Mouse (Mus musculus): Measurements from ENCODE around the gene Eef1a2. TPM values are rescaled to one million over a fixed set of nuclear protein-coding genes. Genes with fewer than 3 reads are reported as not detected.

Gene Eef1a2
- total and polyA plus RNA-seq, 2 experiments, result 0.74 TPM; not detected in 1

DNA sequence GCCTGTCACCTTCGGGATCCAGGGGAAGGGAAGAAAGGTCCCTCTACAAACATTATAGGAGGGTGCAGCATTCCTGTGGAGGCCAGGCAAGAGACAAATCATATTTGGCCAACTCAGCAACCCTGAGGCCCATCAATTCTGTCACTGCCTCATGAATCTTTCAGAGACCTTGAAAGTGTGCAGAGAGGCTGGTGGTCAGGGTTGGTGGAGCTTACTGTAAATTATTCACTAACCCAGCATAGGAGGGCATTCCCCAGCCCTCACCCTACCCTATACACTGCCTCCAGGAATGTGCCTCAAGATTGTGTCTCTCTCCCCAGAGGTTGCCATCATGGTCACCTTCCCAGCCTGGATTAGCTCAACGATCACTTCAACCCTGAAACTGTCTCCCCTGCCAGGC is 12.1 kb downstream of the Eef1a2 start:
- H3K79me2 ChIP-seq (ENCODE audit: control insufficient read depth, insufficient read depth, low read length), result no peaks in the 10 kb centered on the region
- no peak overlapping the region for H3K4me3 ChIP-seq (ENCODE audit: insufficient read depth, low read depth, low read length)
- H3K36me3 ChIP-seq (ENCODE audit: control insufficient read depth, insufficient read depth, low read length), result no peaks in the 10 kb centered on the region
- H3K27ac ChIP-seq (replicated peaks; ENCODE audit: insufficient read depth, low read depth, low read length), result no peak overlapping the region
- DNase-seq (ENCODE audit: extremely low read depth, low read depth, low spot score), result no peak
- H3K4me1 ChIP-seq (ENCODE audit: control insufficient read depth, insufficient read depth, low read length), result peaks cover 7% of the 10 kb centered on the region
- no peak overlapping the region for H3K9ac ChIP-seq (ENCODE audit: low read depth, low read length)
- no peak for TF ChIP-seq POLR2A (IDR thresholded peaks at IDR 0.05; ENCODE audit: extremely low read depth, insufficient read depth, low read length)
- no peak for TF ChIP-seq CTCF (IDR thresholded peaks at IDR 0.05; ENCODE audit: low read depth, low read length)
- WGBS, result 78% methylated on average over 2 of the region's 2 CpGs
- H3K27me3 ChIP-seq (ENCODE audit: control insufficient read depth, insufficient read depth, low read length), result no peaks in the 10 kb centered on the region

DNA sequence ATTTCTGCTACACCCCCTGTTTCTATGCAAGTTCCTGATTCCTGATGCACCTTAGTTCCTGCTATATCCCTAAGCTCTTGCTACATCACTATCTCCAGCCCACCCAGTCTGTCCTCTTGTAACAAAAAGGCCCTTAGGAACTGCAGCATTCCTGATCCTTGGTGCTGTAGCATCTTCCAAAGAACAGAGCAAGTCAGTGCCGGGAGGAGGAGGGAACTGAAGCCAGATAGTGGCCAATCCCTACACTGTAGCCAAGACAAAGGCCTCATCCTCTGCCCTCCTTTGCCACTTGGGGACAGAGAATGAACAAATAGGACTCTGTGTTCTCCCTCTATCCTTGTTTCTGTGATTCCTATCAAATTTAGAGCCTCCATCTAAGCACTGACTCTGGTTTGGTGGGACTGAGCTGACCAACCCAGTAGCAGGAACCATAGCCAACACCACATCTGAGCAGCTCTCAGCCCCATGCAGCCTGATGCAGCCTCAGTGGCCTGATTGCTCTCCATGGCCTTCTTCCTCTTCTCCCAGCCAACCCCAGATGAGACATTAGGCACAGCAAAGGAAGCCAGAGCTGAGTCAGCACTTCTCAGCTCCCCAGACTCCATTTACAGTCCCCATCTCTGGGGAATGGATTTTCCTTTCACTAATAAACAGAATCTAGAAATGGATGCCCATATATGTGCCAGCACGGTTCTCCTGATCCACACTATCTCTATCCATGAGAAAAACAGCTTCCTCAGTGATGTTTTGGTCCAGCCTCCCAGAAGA is 13.1 kb downstream of the Eef1a2 start:
- Histone ChIP-seq H3K27me3 (ENCODE audit: control insufficient read depth, insufficient read depth, low read length) (no peaks in the 10 kb centered on the region), H3K27ac (replicated peaks; ENCODE audit: insufficient read depth, low read depth, low read length) (no peak overlapping the region), H3K79me2 (ENCODE audit: control insufficient read depth, insufficient read depth, low read length) (no peaks in the 10 kb centered on the region), H3K36me3 (ENCODE audit: control insufficient read depth, insufficient read depth, low read length) (no peaks in the 10 kb centered on the region), H3K4me1 (ENCODE audit: control insufficient read depth, insufficient read depth, low read length) (peaks cover 7% of the 10 kb centered on the region), H3K9ac (ENCODE audit: low read depth, low read length) (no peak overlapping the region), H3K4me3 (ENCODE audit: insufficient read depth, low read depth, low read length) (no peak overlapping the region)
- no peak for DNase-seq (ENCODE audit: extremely low read depth, low read depth, low spot score)
- TF ChIP-seq POLR2A (IDR thresholded peaks at IDR 0.05; ENCODE audit: extremely low read depth, insufficient read depth, low read length) (no peak), CTCF (IDR thresholded peaks at IDR 0.05; ENCODE audit: low read depth, low read length) (no peak)
- WGBS, result 59% methylated on average over 2 of the region's 2 CpGs

DNA sequence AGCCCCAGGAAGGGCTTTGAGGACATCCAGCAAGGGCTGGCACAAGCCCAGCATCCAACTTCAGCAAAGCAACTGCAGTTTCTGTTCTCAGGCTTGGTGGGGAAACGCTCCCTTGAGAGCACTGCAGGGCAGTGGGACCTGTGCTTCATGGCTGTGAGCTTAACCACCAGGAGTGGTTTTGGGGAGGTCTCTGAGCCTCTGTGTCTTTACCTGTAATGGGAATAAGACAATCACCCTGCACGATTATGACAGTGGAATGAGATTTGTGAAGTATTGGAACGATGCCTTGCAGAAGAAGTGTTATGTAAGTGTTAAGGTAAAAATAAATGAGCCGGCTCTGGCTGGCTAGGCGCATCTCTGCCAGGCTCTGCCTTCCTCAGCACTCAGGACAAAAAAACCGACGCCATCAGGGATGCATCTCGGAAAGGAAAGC is 14.1 kb downstream of the Eef1a2 start:
- no peak for DNase-seq (ENCODE audit: extremely low read depth, low read depth, low spot score)
- Histone ChIP-seq H3K27me3 (ENCODE audit: control insufficient read depth, insufficient read depth, low read length) (no peaks in the 10 kb centered on the region), H3K9ac (ENCODE audit: low read depth, low read length) (no peak overlapping the region), H3K36me3 (ENCODE audit: control insufficient read depth, insufficient read depth, low read length) (no peaks in the 10 kb centered on the region), H3K4me3 (ENCODE audit: insufficient read depth, low read depth, low read length) (no peak overlapping the region), H3K79me2 (ENCODE audit: control insufficient read depth, insufficient read depth, low read length) (no peaks in the 10 kb centered on the region), H3K4me1 (ENCODE audit: control insufficient read depth, insufficient read depth, low read length) (no peaks in the 10 kb centered on the region), H3K27ac (replicated peaks; ENCODE audit: insufficient read depth, low read depth, low read length) (no peak overlapping the region)
- WGBS, result 57% methylated on average over 8 of the region's 8 CpGs
- TF ChIP-seq CTCF (IDR thresholded peaks at IDR 0.05; ENCODE audit: low read depth, low read length) (no peak), POLR2A (IDR thresholded peaks at IDR 0.05; ENCODE audit: extremely low read depth, insufficient read depth, low read length) (no peak)

DNA sequence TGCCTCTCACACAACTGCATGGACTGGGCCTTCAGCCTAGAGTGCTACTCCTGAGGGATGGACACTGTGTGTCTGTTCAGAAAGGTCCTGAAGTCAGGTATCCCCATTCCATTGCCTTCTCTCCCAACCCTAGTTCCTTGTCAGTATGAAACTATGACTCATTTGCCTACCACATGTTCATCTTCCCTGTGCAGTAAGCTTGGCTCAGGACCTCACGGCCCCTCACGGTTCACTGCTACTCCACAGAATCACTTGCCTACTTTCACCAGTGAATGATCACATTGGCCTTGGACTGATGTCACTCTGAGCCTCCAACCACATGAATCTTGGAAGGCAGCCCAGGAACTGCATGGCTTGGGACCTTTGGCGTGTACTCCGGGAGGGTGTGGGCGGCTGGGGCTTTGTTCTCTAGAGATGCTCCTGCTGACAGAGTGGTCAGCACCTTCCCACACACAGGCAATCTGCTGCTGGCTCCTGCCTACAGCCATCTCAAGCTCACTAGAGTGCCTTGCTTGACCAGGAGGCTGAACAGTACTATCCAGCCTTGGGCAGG is 17.1 kb downstream of the Eef1a2 start:
- Histone ChIP-seq H3K79me2 (ENCODE audit: control insufficient read depth, insufficient read depth, low read length) (no peaks in the 10 kb centered on the region), H3K27ac (replicated peaks; ENCODE audit: insufficient read depth, low read depth, low read length) (no peak overlapping the region), H3K4me1 (ENCODE audit: control insufficient read depth, insufficient read depth, low read length) (no peaks in the 10 kb centered on the region), H3K4me3 (ENCODE audit: insufficient read depth, low read depth, low read length) (no peak overlapping the region), H3K9ac (ENCODE audit: low read depth, low read length) (no peak overlapping the region), H3K27me3 (ENCODE audit: control insufficient read depth, insufficient read depth, low read length) (peaks cover under 1% of the 10 kb centered on the region), H3K36me3 (ENCODE audit: control insufficient read depth, insufficient read depth, low read length) (no peaks in the 10 kb centered on the region)
- no peak for TF ChIP-seq CTCF (IDR thresholded peaks at IDR 0.05; ENCODE audit: low read depth, low read length)
- TF ChIP-seq POLR2A (IDR thresholded peaks at IDR 0.05; ENCODE audit: extremely low read depth, insufficient read depth, low read length), result no peak
- no peak for DNase-seq (ENCODE audit: extremely low read depth, low read depth, low spot score)
- WGBS, result 68% methylated on average over 5 of the region's 5 CpGs

DNA sequence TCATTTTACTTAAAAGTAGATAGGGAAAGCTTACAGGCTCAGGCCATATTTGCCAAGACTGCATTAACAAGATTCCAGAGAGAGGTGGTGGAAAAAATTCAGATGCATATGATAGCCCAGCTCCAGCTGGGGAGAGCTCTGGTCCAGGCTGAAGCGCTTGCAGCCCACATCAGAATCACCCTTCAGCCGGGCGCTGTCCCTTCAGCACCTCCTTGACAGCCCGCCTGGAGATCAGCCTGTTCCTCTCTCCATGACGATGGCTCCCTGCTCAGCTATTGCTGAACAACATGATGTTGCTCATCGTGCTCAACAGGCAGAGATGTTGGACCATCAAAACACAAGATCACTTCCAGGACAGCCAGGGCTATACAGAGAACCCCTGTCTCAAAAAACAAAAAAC is 19.9 kb downstream of the Eef1a2 start:
- no peak for DNase-seq (ENCODE audit: extremely low read depth, low read depth, low spot score)
- no peak for TF ChIP-seq CTCF (IDR thresholded peaks at IDR 0.05; ENCODE audit: low read depth, low read length)
- TF ChIP-seq POLR2A (IDR thresholded peaks at IDR 0.05; ENCODE audit: extremely low read depth, insufficient read depth, low read length), result no peak
- Histone ChIP-seq H3K79me2 (ENCODE audit: control insufficient read depth, insufficient read depth, low read length) (no peaks in the 10 kb centered on the region), H3K4me1 (ENCODE audit: control insufficient read depth, insufficient read depth, low read length) (no peaks in the 10 kb centered on the region), H3K9ac (ENCODE audit: low read depth, low read length) (no peak overlapping the region), H3K27ac (replicated peaks; ENCODE audit: insufficient read depth, low read depth, low read length) (no peak overlapping the region), H3K27me3 (ENCODE audit: control insufficient read depth, insufficient read depth, low read length) (peaks cover 7% of the 10 kb centered on the region), H3K4me3 (ENCODE audit: insufficient read depth, low read depth, low read length) (no peak overlapping the region), H3K36me3 (ENCODE audit: control insufficient read depth, insufficient read depth, low read length) (no peaks in the 10 kb centered on the region)
- 6% methylated on average over 6 of the region's 6 CpGs for WGBS

DNA sequence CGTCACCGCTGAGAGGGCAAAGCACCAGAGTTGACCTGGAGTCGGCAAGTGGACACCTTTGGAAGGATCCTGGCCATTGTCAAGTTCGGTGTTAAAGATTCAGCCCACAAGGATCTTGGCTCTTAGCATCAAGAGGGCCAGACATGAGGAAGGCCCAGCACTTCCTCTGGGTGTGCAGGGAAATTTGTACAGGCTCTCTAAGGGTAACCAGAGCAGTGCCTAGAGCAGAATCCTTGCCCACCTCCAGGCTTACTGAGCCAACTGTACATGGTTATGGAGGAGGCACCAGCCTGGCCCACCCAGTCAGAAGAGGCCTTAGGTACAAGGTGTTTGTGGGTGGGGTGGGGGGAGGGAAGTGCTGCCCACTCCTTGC is 21.4 kb downstream of the Eef1a2 start:
- no peak for DNase-seq (ENCODE audit: extremely low read depth, low read depth, low spot score)
- no peak overlapping the region for H3K27ac ChIP-seq (replicated peaks; ENCODE audit: insufficient read depth, low read depth, low read length)
- H3K9ac ChIP-seq (ENCODE audit: low read depth, low read length), result no peak overlapping the region
- H3K27me3 ChIP-seq (ENCODE audit: control insufficient read depth, insufficient read depth, low read length), result peaks cover 7% of the 10 kb centered on the region
- no peaks in the 10 kb centered on the region for H3K4me1 ChIP-seq (ENCODE audit: control insufficient read depth, insufficient read depth, low read length)
- no peak overlapping the region for H3K4me3 ChIP-seq (ENCODE audit: insufficient read depth, low read depth, low read length)
- 19% methylated on average over 4 of the region's 4 CpGs for WGBS
- H3K36me3 ChIP-seq (ENCODE audit: control insufficient read depth, insufficient read depth, low read length), result no peaks in the 10 kb centered on the region
- no peaks in the 10 kb centered on the region for H3K79me2 ChIP-seq (ENCODE audit: control insufficient read depth, insufficient read depth, low read length)
- TF ChIP-seq POLR2A (IDR thresholded peaks at IDR 0.05; ENCODE audit: extremely low read depth, insufficient read depth, low read length) (no peak), CTCF (IDR thresholded peaks at IDR 0.05; ENCODE audit: low read depth, low read length) (no peak)

Measured in liver, adult 2 months (tissue).